Mouse (Mus musculus) CH12.LX (cell line): ENCODE measurements around the gene Itsn1. TPM values are rescaled to one million over a fixed set of nuclear protein-coding genes. Genes with fewer than 3 reads are reported as not detected.

Experiments used
- DNase-seq: peaks from one replicate; pipeline ENCODE4 v3.0.0-alpha.2; 2013; ENCODE audit errors: extremely low read depth
- H3K27ac ChIP-seq: 2 replicates; pipeline ENCODE4 v1.5.1; 2012; ENCODE audit warnings: low read depth, mild to moderate bottlenecking, control low read depth, moderate library complexity; ENCODE audit not compliant: insufficient read depth
- H3K27me3 ChIP-seq: replicated peaks from 2 replicates; pipeline ENCODE3; 2012; ENCODE audit warnings: inconsistent platforms
- H3K36me3 ChIP-seq, 2 experiments: replicated peaks in 1 of 2; 2 replicates each; pipeline versions ENCODE3 to v1.6.1; 2012; ENCODE audit warnings: inconsistent platforms in 1 of 2, low read length in 1 of 2, mild to moderate bottlenecking in 1 of 2, mixed read lengths in 1 of 2, moderate library complexity in 1 of 2; ENCODE audit not compliant: control insufficient read depth in 1 of 2, insufficient read depth in 1 of 2
- H3K4me1 ChIP-seq, 2 experiments: 2 replicates each; pipeline ENCODE4 v1.6.1; 2012; ENCODE audit warnings: inconsistent platforms in 1 of 2, moderate library complexity in 1 of 2; ENCODE audit not compliant: insufficient read depth in 2 of 2, control insufficient read depth in 1 of 2
- H3K4me2 ChIP-seq: 2 replicates; pipeline ENCODE4 v1.6.1; 2012; ENCODE audit warnings: low read depth, mild to moderate bottlenecking, control low read depth; ENCODE audit not compliant: poor library complexity, insufficient read depth, severe bottlenecking
- H3K4me3 ChIP-seq, 3 experiments: fragments of 150-350 bp in 1 of 3; sonication (generic) in 1 of 3; replicated peaks in 1 of 3; 2 replicates each; pipeline versions ENCODE3 to v1.5.1; 2011 to 2012; ENCODE audit warnings: low read depth in 2 of 3, low read length in 2 of 3, mild to moderate bottlenecking in 2 of 3, moderate library complexity in 2 of 3, control low read depth in 1 of 3, improper control_type of control experiment in 1 of 3, inconsistent platforms in 1 of 3, mixed read lengths in 1 of 3; ENCODE audit not compliant: poor library complexity in 1 of 3
- H3K79me2 ChIP-seq: replicated peaks from 2 replicates; pipeline ENCODE4 v1.6.1; 2012; ENCODE audit warnings: mild to moderate bottlenecking, moderate library complexity; ENCODE audit not compliant: control insufficient read depth, poor library complexity, insufficient read depth, severe bottlenecking; ENCODE audit errors: extremely low read depth
- H3K9ac ChIP-seq: 2 replicates; pipeline ENCODE4 v1.6.1; 2012; ENCODE audit warnings: low read depth, mild to moderate bottlenecking, control low read depth, moderate library complexity; ENCODE audit not compliant: insufficient read depth
- H3K9me3 ChIP-seq: replicated peaks from 2 replicates; pipeline ENCODE3; 2012; ENCODE audit warnings: low read length, inconsistent platforms, mixed read lengths
- BHLHE40 ChIP-seq: IDR thresholded peaks from 2 replicates; pipeline ENCODE4 v1.6.1; 2011; ENCODE audit warnings: mild to moderate bottlenecking, low read depth, low read length, improper control_type of control experiment
- CHD1 ChIP-seq: IDR thresholded peaks from 2 replicates; pipeline ENCODE4 v1.6.1; 2012; ENCODE audit warnings: low read depth, low read length, improper control_type of control experiment, inconsistent platforms
- CHD2 ChIP-seq: IDR thresholded peaks from 2 replicates; pipeline ENCODE4 v1.6.1; 2011; ENCODE audit warnings: low read length, improper control_type of control experiment
- CTCF ChIP-seq, 2 experiments: IDR thresholded peaks in 1 of 2; conservative IDR thresholded peaks in 1 of 2; 2 replicates each; pipeline ENCODE4 v1.5.1; 2011 to 2012; ENCODE audit warnings: low read depth in 2 of 2, low read length in 2 of 2, improper control_type of control experiment in 1 of 2, inconsistent platforms in 1 of 2, mild to moderate bottlenecking in 1 of 2, moderate library complexity in 1 of 2
- E2F4 ChIP-seq: IDR thresholded peaks from 2 replicates; pipeline ENCODE4 v1.6.1; 2011; ENCODE audit warnings: low read depth, low read length, improper control_type of control experiment; ENCODE audit not compliant: insufficient replicate concordance
- ELF1 ChIP-seq: IDR thresholded peaks from 2 replicates; pipeline ENCODE4 v1.6.1; 2014; ENCODE audit warnings: low read depth, mild to moderate bottlenecking, inconsistent platforms, low read length, improper control_type of control experiment
- EP300 ChIP-seq: IDR thresholded peaks from 2 replicates; pipeline ENCODE4 v1.6.1; 2011; ENCODE audit warnings: low read length, improper control_type of control experiment
- ETS1 ChIP-seq: conservative IDR thresholded peaks from 2 replicates; pipeline ENCODE4 v1.6.1; 2012; ENCODE audit warnings: low read depth, mild to moderate bottlenecking, inconsistent platforms, low read length, improper control_type of control experiment, moderate library complexity
- GABPA ChIP-seq: IDR thresholded peaks from 2 replicates; pipeline ENCODE4 v1.6.1; 2012; ENCODE audit warnings: low read depth, low read length, improper control_type of control experiment, inconsistent platforms; ENCODE audit not compliant: insufficient replicate concordance
- HCFC1 ChIP-seq: IDR thresholded peaks from 2 replicates; pipeline ENCODE4 v1.6.1; 2012; ENCODE audit warnings: low read depth, mild to moderate bottlenecking, inconsistent platforms, low read length, improper control_type of control experiment
- IRF4 ChIP-seq: IDR thresholded peaks from 2 replicates; pipeline ENCODE4 v1.6.1; 2014; ENCODE audit warnings: low read depth, mild to moderate bottlenecking, inconsistent platforms, low read length, improper control_type of control experiment
- JUN ChIP-seq: IDR thresholded peaks from 2 replicates; pipeline ENCODE4 v1.6.1; 2011; ENCODE audit warnings: low read depth, mild to moderate bottlenecking, low read length, improper control_type of control experiment, moderate library complexity; ENCODE audit not compliant: insufficient read depth
- JUND ChIP-seq: conservative IDR thresholded peaks from 2 replicates; pipeline ENCODE4 v1.6.1; 2011; ENCODE audit warnings: low read depth, low read length, improper control_type of control experiment
- KAT2A ChIP-seq: IDR thresholded peaks from 2 replicates; pipeline ENCODE4 v1.6.1; 2012; ENCODE audit warnings: low read length, improper control_type of control experiment, inconsistent platforms; ENCODE audit not compliant: insufficient replicate concordance
- MAFK ChIP-seq: IDR thresholded peaks from 2 replicates; pipeline ENCODE4 v1.6.1; 2011; ENCODE audit warnings: low read length, improper control_type of control experiment; ENCODE audit not compliant: insufficient replicate concordance
- MAX ChIP-seq: IDR thresholded peaks from 2 replicates; pipeline ENCODE4 v1.6.1; 2011; ENCODE audit warnings: low read length, improper control_type of control experiment
- MAZ ChIP-seq: IDR thresholded peaks from 2 replicates; pipeline ENCODE4 v1.6.1; 2012; ENCODE audit warnings: low read depth, mild to moderate bottlenecking, inconsistent platforms, low read length, improper control_type of control experiment, moderate library complexity
- MEF2A ChIP-seq: IDR thresholded peaks from 2 replicates; pipeline ENCODE4 v1.6.1; 2014; ENCODE audit warnings: low read depth, mild to moderate bottlenecking, inconsistent platforms, low read length, improper control_type of control experiment, borderline replicate concordance
- MXI1 ChIP-seq: IDR thresholded peaks from 2 replicates; pipeline ENCODE4 v1.6.1; 2011; ENCODE audit warnings: mild to moderate bottlenecking, low read depth, low read length, improper control_type of control experiment
- MYC ChIP-seq: IDR thresholded peaks from 2 replicates; pipeline ENCODE4 v1.6.1; 2011; ENCODE audit warnings: low read depth, mild to moderate bottlenecking, improper control_type of control experiment, low read length
- NELFE ChIP-seq: IDR thresholded peaks from 2 replicates; pipeline ENCODE4 v1.6.1; 2011; ENCODE audit warnings: low read depth, low read length, improper control_type of control experiment
- NRF1 ChIP-seq: IDR thresholded peaks from 2 replicates; pipeline ENCODE4 v1.6.1; 2014; ENCODE audit warnings: low read depth, mild to moderate bottlenecking, inconsistent platforms, low read length, improper control_type of control experiment, moderate library complexity
- PAX5 ChIP-seq: IDR thresholded peaks from 2 replicates; pipeline ENCODE4 v1.6.1; 2012; ENCODE audit warnings: low read length, inconsistent platforms, mixed read lengths
- POLR2A ChIP-seq: IDR thresholded peaks from 2 replicates; pipeline ENCODE4 v1.6.1; 2011; ENCODE audit warnings: low read depth, mild to moderate bottlenecking, improper control_type of control experiment, low read length
- POLR2AphosphoS2 ChIP-seq: IDR thresholded peaks from 2 replicates; pipeline ENCODE4 v1.6.1; 2011; ENCODE audit warnings: low read depth, low read length, improper control_type of control experiment
- RAD21 ChIP-seq: IDR thresholded peaks from 2 replicates; pipeline ENCODE4 v1.6.1; 2011; ENCODE audit warnings: low read depth, mild to moderate bottlenecking, low read length, improper control_type of control experiment, moderate library complexity
- RCOR1 ChIP-seq: conservative IDR thresholded peaks from 2 replicates; pipeline ENCODE4 v1.6.1; 2012; ENCODE audit warnings: low read depth, mild to moderate bottlenecking, inconsistent platforms, low read length, improper control_type of control experiment
- SIN3A ChIP-seq: IDR thresholded peaks from 2 replicates; pipeline ENCODE4 v1.6.1; 2012; ENCODE audit warnings: low read length, improper control_type of control experiment, inconsistent platforms
- SMC3 ChIP-seq: IDR thresholded peaks from 2 replicates; pipeline ENCODE4 v1.6.1; 2011; ENCODE audit warnings: low read depth, low read length, improper control_type of control experiment
- TBP ChIP-seq: conservative IDR thresholded peaks from 2 replicates; pipeline ENCODE4 v1.6.1; 2011; ENCODE audit warnings: low read depth, low read length, improper control_type of control experiment
- TCF12 ChIP-seq: IDR thresholded peaks from 2 replicates; pipeline ENCODE4 v1.6.1; 2014; ENCODE audit warnings: low read depth, mild to moderate bottlenecking, inconsistent platforms, low read length, improper control_type of control experiment
- UBTF ChIP-seq: IDR thresholded peaks from 2 replicates; pipeline ENCODE4 v1.6.1; 2012; ENCODE audit warnings: low read depth, mild to moderate bottlenecking, inconsistent platforms, low read length, improper control_type of control experiment, moderate library complexity
- USF1 ChIP-seq: IDR thresholded peaks from 2 replicates; pipeline ENCODE4 v1.6.1; 2014; ENCODE audit warnings: low read depth, mild to moderate bottlenecking, inconsistent platforms, low read length, improper control_type of control experiment
- USF2 ChIP-seq: conservative IDR thresholded peaks from 2 replicates; pipeline ENCODE4 v1.6.1; 2011; ENCODE audit warnings: low read depth, low read length, improper control_type of control experiment
- ZC3H11A ChIP-seq: IDR thresholded peaks from 2 replicates; pipeline ENCODE4 v1.6.1; 2012; ENCODE audit warnings: low read depth, mild to moderate bottlenecking, inconsistent platforms, low read length, improper control_type of control experiment
- ZKSCAN1 ChIP-seq: IDR thresholded peaks from 2 replicates; pipeline ENCODE4 v1.6.1; 2012; ENCODE audit warnings: low read depth, inconsistent platforms, low read length, improper control_type of control experiment, borderline replicate concordance
- ZMIZ1 ChIP-seq: IDR thresholded peaks from 2 replicates; pipeline ENCODE4 v1.6.1; 2012; ENCODE audit warnings: low read depth, mild to moderate bottlenecking, inconsistent platforms, low read length, improper control_type of control experiment
- ZNF384 ChIP-seq: IDR thresholded peaks from 2 replicates; pipeline ENCODE4 v1.6.1; 2012; ENCODE audit warnings: low read depth, low read length, improper control_type of control experiment, inconsistent platforms
- dilution Hi-C: fragments of 300-500 bp; cut with MboI; formaldehyde crosslinking; loops from 2 replicates; pipeline ENCODE4 v1.14.3; 2020; ENCODE audit warnings: low sequenced_read_pairs; ENCODE audit not compliant: extremely low pct_unique_long_range_greater_than_20kb, extremely low pct_ligation_motif_present
- in situ Hi-C: fragments of 300-500 bp; cut with MboI; formaldehyde crosslinking; loops from 3 replicates; pipeline ENCODE4 v1.14.3; 2019; ENCODE audit warnings: low sequenced_read_pairs, low pct_ligation_motif_present, low pct_unique_long_range_greater_than_20kb, mixed read lengths
- polyA plus RNA-seq: library from polyadenylated mRNA; unstranded; fragments of >175 nt; gene quantifications from 2 replicates; pipeline ENCODE4 v1.2.1, GENCODE M21; 2012; ENCODE audit warnings: low read depth; ENCODE audit not compliant: insufficient read length
- total RNA-seq, 2 experiments: library from RNA; depleted of rRNA; stranded (reverse); fragments of 300-350 nt in 1 of 2; fragments of >200 nt in 1 of 2; gene quantifications; 2 replicates each; pipeline ENCODE4 v1.2.3; 2012 to 2014

Itsn1 gene
- total and polyA plus RNA-seq, 3 experiments: 32.5 to 54.5 (median 46.3) TPM

- Histone ChIP-seq H3K27me3 (no peaks in the 10 kb centered on the region), H3K9ac (no peak overlapping the region), H3K9me3 (peaks cover 3% of the 10 kb centered on the region), H3K4me3 (peak overlapping the region in 1 of 3 experiments; percentile 42), H3K27ac (peak overlapping the region; percentile 51; the same call in 1 of the 2 replicates), H3K79me2 (no peaks in the 10 kb centered on the region), H3K36me3 (no peaks in the 10 kb centered on the region), H3K4me1 (peaks cover 25 to 43% of the 10 kb centered on the region in 2 experiments), H3K4me2 (peak overlapping the region; percentile 63)
- TF ChIP-seq MYC (no peak), RAD21 (no peak), TCF12 (no peak), USF2 (peak; percentile 69), JUND (peak; percentile 67), EP300 (peak; percentile 52), MXI1 (peak; percentile 41; the same call in 1 of the 2 replicates), TBP (no peak), BHLHE40 (peak; percentile 94), NELFE (no peak), POLR2A (no peak), SIN3A (peak; percentile 53; the same call in 1 of the 2 replicates), JUN (peak; percentile 41), UBTF (0 out of 2 replicates have a peak, but pooled peaks have one; percentile 17), MAX (peak; percentile 75), ETS1 (peak; percentile 78), PAX5 (no peak), SMC3 (no peak), MAZ (0 out of 2 replicates have a peak, but pooled peaks have one; percentile 47), E2F4 (no peak), MAFK (peak; percentile 36; the same call in 1 of the 2 replicates), HCFC1 (no peak), CHD2 (no peak), ZC3H11A (no peak), RCOR1 (peak; percentile 59; the same call in 1 of the 2 replicates), POLR2AphosphoS2 (no peak), GABPA (no peak), KAT2A (no peak), CHD1 (no peak), ZNF384 (peak; percentile 95), USF1 (peak; percentile 83), ELF1 (0 out of 2 replicates have a peak, but pooled peaks have one; percentile 8), NRF1 (no peak), ZKSCAN1 (no peak), CTCF (conservative IDR thresholded peaks at IDR 0.05 in 1 of 2, IDR thresholded peaks at IDR 0.05 in 1 of 2; ENCODE audit: low read depth in 2 of 2, low read length in 2 of 2) (no peak), MEF2A (no peak), IRF4 (peak; percentile 80), ZMIZ1 (no peak)
- dilution Hi-C loops: no loop called here
- in situ Hi-C loops: no loop called here
- DNase-seq: peak; percentile 67
These were observed 233.3 kb downstream of the Itsn1 start for GRCm38 (mm10) chr16:91962204-91962893.
